ENCODE assay signal across 12 mouse cellular contexts in the genomic region with DNA sequence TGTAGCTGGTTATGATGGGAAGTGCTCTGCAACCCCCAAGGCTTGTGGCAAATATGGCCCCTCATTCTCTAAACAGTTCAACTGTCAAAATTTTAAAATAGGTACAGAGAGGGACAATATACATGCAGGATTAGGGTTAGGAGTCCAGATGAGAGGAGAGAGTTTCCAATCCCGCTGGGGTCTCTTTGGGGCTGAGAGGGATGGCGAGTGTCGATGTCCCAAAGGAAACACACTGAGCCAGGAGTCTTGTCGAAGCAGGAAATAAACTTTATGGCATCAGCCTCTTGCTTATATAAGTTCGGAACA.
"Had no signal": no experiment of that assay in that cellular context is flagged by ENCODE, and none has a peak within 500 bp of the region (broad histone marks: within the 10 kb centered on the region; RNA-seq: fewer than 3 reads in every experiment).

No protein-coding gene starts in this region.

- DNase-seq: retina, postnatal 1 day; right cerebral cortex, adult 18-20 months; right cerebral cortex, postnatal 14 days; right cerebral cortex, postnatal 25 days; right cerebral cortex, postnatal 4 days; spleen, adult 18-20 months; thymus, adult 18-20 months; thymus, adult 2 months; thymus, postnatal 14 days; thymus, postnatal 25 days; thymus, postnatal 36 days; thymus, postnatal 4 days had no signal
